Mouse (Mus musculus): Measurements from ENCODE around the gene Pqlc3. TPM values are rescaled to one million over a fixed set of nuclear protein-coding genes. Genes with fewer than 3 reads are reported as not detected.

The Pqlc3 gene
- 10 to 100 TPM; 57.0 to 68.1 TPM for polyA plus RNA-seq (2017; shearing (Covaris generic))

GRCm38 (mm10) chr12:16999739-17000497 is at the start of gene Pqlc3:
TSS of gene Pqlc3 (minus strand) at chr12:17000408.

GRCm38 (mm10) chr12:17011100-17011870 is 11.1 kb upstream of the Pqlc3 start, which contains the start of gene 2410004P03Rik:
TSS of gene 2410004P03Rik (minus strand) at chr12:17011727.

Other genes with a start within 250 kb of the Pqlc3 start
- 1 to 10 TPM in 1 of 2 experiments, under 1 TPM in 1; 0.06 to 2.3 TPM for gene Greb1, start 199.5 kb downstream of the Pqlc3 start, polyA plus RNA-seq (2017; shearing (Covaris generic))
- gene E2f6, start 189.4 kb downstream of the Pqlc3 start, polyA plus RNA-seq (2017; shearing (Covaris generic)) = 10 to 100 TPM; 21.4 to 33.4 TPM
- gene Rock2, start 105.5 kb downstream of the Pqlc3 start, polyA plus RNA-seq (2017; shearing (Covaris generic)) = 10 to 100 TPM; 37.8 to 41.4 TPM
- gene 2410004P03Rik, start 11.3 kb upstream of the Pqlc3 start, polyA plus RNA-seq (2017; shearing (Covaris generic)) = 1 to 10 TPM; 1.8 to 2.4 TPM
- under 1 TPM; 0.18 to 0.65 TPM for gene Kcnf1, start 176.5 kb upstream of the Pqlc3 start, polyA plus RNA-seq (2017; shearing (Covaris generic))

All from inflammation-experienced regulatory T-cells (primary cell).